Mouse (Mus musculus) liver, adult 2 months (tissue): Measurements from ENCODE around the gene 4931440F15Rik.

Experiments
- CTCF ChIP-seq: fragments of 200-500 bp; IDR thresholded peaks from 2 replicates; pipeline ENCODE4 v1.5.1; 2011; ENCODE audit warnings: low read depth, low read length, control low read depth
- POLR2A ChIP-seq: fragments of 200-500 bp; IDR thresholded peaks from 2 replicates; pipeline ENCODE4 v1.6.1; 2011; ENCODE audit warnings: low read length, control low read depth; ENCODE audit not compliant: insufficient read depth; ENCODE audit errors: extremely low read depth

DNA sequence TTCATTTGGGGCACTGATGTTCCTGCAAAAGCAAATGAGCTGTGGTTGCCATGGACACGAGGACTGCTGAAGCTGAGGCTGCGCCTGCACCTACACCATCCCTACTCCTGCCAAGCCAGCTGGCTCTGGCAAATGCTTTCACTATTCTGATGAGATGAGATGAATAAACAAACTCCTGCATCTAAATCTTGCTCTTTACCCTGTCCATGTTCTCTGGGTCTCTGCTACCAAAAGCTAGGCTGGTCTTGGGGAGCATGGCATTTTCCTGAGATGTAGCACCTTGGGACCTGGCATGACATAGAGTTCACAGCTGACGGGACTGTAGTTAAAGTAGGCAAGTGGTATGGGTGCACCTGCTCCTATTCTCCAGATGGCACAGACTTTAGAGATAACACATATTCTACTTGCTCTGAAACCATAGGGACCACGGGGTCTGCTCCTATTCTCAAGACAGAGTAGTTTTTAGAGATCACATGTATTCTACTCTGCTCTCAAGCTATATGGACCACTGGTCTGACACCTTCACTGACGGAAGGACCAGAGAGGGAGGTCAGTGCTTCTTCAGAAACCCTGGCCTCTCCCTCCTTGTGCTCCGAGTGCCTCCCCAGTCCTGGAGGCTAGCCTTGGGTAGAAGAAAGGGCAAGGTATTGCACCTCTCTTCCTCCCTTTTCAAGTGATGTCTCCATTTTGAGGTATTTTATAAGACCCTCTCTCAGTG, 36.4 kb downstream of the 4931440F15Rik start:
- TF ChIP-seq POLR2A, result no peak
- TF ChIP-seq CTCF, result no peak
